Mouse (Mus musculus): Measurements from ENCODE around the gene Msl1. TPM values are rescaled to one million over a fixed set of nuclear protein-coding genes. Genes with fewer than 3 reads are reported as not detected.
A peak's percentile ranks its signal among the peaks of the same experiment; 100 is the strongest.

The Msl1 gene
- polyA plus RNA-seq (2014; fragmentation: Nextera tagmentation; extraction: Ambion mirVana) = 25.0 and 28.0 TPM in 2 replicates

DNA sequence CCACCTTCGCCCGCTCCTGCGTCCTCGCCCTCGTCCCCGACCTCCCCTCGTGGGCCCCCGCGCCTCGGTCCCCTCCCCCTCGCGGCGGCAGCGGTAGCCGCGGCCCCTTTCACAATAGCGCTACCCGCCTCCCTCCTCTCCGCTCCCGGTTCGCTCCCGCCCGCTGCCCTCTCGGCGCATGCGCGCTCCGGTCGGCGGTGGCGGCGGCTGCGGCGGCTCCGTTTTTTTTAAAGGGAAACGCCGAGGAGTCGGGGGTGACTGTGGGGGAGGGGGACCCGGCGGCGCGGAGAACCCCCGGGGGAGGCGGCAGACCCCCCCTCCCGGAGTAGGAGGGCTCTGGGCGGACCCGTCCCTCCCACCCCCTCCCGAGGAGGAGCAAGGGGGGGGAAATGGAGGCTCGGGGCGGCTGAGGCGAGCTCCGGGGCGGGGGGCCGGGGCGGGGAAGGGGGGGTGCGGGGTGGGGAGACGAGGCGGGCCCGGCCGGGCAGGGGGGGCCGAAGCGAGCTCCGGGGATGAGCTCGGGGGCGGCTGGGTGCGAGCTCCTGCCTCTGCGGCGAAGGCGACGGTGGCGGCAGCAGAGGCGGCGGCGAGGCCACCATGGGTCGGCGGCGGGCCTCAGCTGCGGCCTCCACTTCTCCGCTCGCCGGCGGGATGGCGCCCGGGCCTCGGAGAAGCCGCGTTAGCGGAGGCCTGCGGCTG is at the start of gene Msl1:
Msl1 (plus strand) TSS at position 502 of the 699 bp plus-strand sequence.
- Histone ChIP-seq H3K9ac (ENCODE audit: low read depth, low read length) (peak within 1 kb of the TSS; percentile 100), H3K4me3 (ENCODE audit: low read depth, low read length) (peak within 1 kb of the TSS; percentile 100), H3K27me3 (ENCODE audit: control insufficient read depth, insufficient read depth, low read length) (no peaks in the 10 kb centered on the region), H3K4me2 (replicated peaks; ENCODE audit: low read depth, low read length) (peak within 1 kb of the TSS; percentile 84), H3K27ac (ENCODE audit: low read depth, low read length) (peak within 1 kb of the TSS; percentile 100), H3K4me1 (replicated peaks; ENCODE audit: control insufficient read depth, insufficient read depth, low read length) (peaks cover 13% of the 10 kb centered on the region), H3K36me3 (ENCODE audit: control insufficient read depth, insufficient read depth, low read length) (no peaks in the 10 kb centered on the region), H3K9me3 (ENCODE audit: control insufficient read depth, low read length) (no peaks in the 10 kb centered on the region)
- WGBS = 0% methylated on average over 21 of the region's 89 CpGs
- peak; percentile 64 for ATAC-seq (ENCODE audit: low FRiP score)
- peak; percentile 91 for DNase-seq (ENCODE audit: low spot score)

DNA sequence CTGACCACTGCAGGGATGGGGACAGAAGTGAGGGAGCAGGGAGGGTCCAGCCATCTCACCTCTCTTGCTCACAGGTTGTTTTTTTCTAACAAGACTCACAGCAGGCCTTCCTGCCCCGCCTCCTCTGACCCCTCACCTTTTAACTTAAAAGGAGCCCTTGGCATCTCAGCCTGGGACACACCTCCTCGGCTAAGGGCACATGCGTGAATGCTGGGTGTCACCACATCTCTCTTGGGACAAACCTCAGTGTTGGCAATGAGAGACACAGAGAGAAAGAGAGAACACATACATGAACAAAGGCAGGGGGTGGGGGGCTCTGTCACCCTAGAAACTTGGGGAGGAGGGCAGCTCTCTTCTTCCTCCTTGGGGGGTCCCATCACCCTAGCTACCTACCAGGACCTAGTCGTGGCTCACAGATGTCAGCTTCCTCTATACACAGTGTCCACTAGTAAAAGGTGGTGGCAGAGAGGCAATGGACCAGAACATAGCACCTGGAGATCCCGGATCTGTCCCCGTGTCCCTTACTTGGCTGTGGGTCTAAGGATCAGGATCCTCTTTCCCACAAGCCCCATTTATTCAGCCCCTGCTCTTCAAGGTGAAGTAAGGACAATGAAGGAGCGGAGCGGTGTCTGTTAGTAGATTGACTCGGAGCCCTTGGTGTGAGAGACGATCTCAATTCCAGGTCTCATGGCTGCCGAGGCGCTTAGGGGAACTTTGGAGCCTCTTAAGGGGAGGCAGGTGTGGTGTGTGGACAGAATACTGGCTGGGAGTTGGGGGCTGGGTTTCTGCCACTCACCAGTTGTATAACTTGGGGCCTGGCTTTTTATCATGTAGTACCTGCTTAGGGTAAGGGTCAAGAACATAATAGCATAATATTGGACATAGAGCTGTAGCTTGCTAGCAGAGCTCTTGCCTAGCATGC is 49.1 kb upstream of the Msl1 start:
- H3K27ac ChIP-seq (ENCODE audit: low read depth, low read length) = peak overlapping the region; percentile 76; the same call in 1 of the 2 replicates
- no peak for DNase-seq (ENCODE audit: low spot score)
- 48% methylated on average over 12 of the region's 12 CpGs for WGBS
- no peaks in the 10 kb centered on the region for H3K27me3 ChIP-seq (ENCODE audit: control insufficient read depth, insufficient read depth, low read length)
- no peak overlapping the region for H3K9ac ChIP-seq (ENCODE audit: low read depth, low read length)
- no peaks in the 10 kb centered on the region for H3K36me3 ChIP-seq (ENCODE audit: control insufficient read depth, insufficient read depth, low read length)
- peaks cover 58% of the 10 kb centered on the region for H3K4me1 ChIP-seq (replicated peaks; ENCODE audit: control insufficient read depth, insufficient read depth, low read length)
- no peaks in the 10 kb centered on the region for H3K9me3 ChIP-seq (ENCODE audit: control insufficient read depth, low read length)
- no peak for ATAC-seq (ENCODE audit: low FRiP score)
- H3K4me3 ChIP-seq (ENCODE audit: low read depth, low read length) = no peak overlapping the region
- H3K4me2 ChIP-seq (replicated peaks; ENCODE audit: low read depth, low read length) = no peak overlapping the region

DNA sequence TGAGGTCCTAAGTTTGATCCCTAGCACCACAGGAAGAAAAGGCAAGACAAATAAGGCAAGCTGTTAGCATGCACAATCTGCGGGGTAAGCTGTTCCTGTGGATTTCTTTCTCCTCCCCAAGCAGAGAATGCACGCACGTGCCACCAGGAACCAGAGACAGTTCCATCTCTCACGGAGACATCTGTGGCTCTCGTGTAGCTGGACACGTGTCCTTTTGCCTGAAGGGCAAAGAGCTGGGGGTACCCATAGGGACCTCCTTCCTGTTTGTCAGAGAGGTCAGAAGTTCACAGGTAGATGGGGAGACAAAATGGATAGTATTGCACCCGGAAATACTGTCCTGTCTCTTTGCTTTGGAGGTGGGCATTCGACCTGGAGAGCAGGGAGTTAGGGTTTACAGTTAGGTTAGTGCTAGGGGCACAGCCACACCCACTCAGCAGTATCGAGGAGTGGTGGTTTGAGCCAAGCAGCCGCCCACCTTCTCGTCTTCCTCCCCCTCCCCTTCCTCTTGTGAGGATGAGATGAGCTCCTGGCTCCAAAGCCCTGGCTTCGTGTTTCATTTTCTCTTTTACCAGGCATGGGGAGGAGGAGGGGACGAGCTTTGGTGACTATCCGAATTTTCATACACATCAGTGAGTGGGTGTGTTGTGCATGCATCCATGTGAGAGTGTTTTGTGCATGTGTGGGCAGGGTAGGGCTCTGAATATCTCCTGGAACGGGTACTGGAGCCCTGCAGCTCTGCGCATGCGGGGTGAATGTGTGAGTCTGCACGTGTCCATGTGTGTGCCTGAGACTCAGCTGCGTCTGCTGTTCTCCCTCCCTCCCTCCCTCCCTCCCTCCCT is 48.2 kb upstream of the Msl1 start:
- Histone ChIP-seq H3K4me2 (replicated peaks; ENCODE audit: low read depth, low read length) (peak overlapping the region; percentile 33), H3K27ac (ENCODE audit: low read depth, low read length) (peak overlapping the region; percentile 76), H3K4me3 (ENCODE audit: low read depth, low read length) (no peak overlapping the region), H3K36me3 (ENCODE audit: control insufficient read depth, insufficient read depth, low read length) (no peaks in the 10 kb centered on the region), H3K27me3 (ENCODE audit: control insufficient read depth, insufficient read depth, low read length) (no peaks in the 10 kb centered on the region), H3K9ac (ENCODE audit: low read depth, low read length) (peak overlapping the region; percentile 7; the same call in 1 of the 2 replicates), H3K4me1 (replicated peaks; ENCODE audit: control insufficient read depth, insufficient read depth, low read length) (peaks cover 64% of the 10 kb centered on the region), H3K9me3 (ENCODE audit: control insufficient read depth, low read length) (no peaks in the 10 kb centered on the region)
- peak; percentile 37; the same call in 1 of the 2 replicates for ATAC-seq (ENCODE audit: low FRiP score)
- peak; percentile 83 for DNase-seq (ENCODE audit: low spot score)
- WGBS = 9% methylated on average over 19 of the region's 19 CpGs

DNA sequence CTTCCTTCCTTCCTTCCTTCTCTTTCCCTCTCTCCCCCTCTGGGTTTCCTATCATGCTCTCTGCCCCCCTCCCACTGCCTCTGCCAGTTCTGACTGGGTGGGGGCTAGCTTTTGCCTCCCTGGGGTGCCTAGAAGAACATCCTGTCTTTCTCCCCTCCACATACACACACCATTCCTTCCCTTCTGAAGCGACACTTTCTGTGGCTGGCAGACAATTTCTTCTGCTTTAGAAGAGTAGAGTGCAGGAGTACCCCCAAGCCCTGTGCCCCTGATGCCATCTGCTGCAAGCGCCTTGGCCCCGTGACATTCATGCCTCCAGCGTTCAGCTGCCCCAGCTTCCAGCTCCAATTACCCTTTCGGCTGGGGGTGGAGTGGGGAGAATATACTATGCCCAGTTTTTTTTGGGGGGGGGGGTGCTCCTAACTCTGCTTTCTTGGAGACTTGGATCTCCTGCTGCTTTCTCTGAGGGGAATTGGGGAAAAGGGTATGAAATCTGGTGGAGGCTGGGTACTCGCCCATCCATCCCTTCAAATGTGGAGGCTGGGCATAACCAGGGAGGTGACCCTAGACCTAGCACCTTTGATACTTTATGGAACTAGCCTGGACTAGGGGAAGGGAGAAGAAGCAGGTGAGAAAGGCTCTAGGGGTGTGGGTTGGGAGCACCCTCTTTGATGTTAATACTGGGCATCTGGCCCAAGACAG is 47.4 kb upstream of the Msl1 start:
- Histone ChIP-seq H3K36me3 (ENCODE audit: control insufficient read depth, insufficient read depth, low read length) (no peaks in the 10 kb centered on the region), H3K27me3 (ENCODE audit: control insufficient read depth, insufficient read depth, low read length) (no peaks in the 10 kb centered on the region), H3K9me3 (ENCODE audit: control insufficient read depth, low read length) (no peaks in the 10 kb centered on the region), H3K4me3 (ENCODE audit: low read depth, low read length) (no peak overlapping the region), H3K4me1 (replicated peaks; ENCODE audit: control insufficient read depth, insufficient read depth, low read length) (peaks cover 64% of the 10 kb centered on the region), H3K27ac (ENCODE audit: low read depth, low read length) (peak overlapping the region; percentile 92), H3K9ac (ENCODE audit: low read depth, low read length) (peak overlapping the region; percentile 46; the same call in 1 of the 2 replicates), H3K4me2 (replicated peaks; ENCODE audit: low read depth, low read length) (peak overlapping the region; percentile 27; the same call in 1 of the 2 replicates)
- ATAC-seq (ENCODE audit: low FRiP score) (no peak), DNase-seq (ENCODE audit: low spot score) (peak; percentile 17)
- WGBS = 26% methylated on average over 6 of the region's 6 CpGs

DNA sequence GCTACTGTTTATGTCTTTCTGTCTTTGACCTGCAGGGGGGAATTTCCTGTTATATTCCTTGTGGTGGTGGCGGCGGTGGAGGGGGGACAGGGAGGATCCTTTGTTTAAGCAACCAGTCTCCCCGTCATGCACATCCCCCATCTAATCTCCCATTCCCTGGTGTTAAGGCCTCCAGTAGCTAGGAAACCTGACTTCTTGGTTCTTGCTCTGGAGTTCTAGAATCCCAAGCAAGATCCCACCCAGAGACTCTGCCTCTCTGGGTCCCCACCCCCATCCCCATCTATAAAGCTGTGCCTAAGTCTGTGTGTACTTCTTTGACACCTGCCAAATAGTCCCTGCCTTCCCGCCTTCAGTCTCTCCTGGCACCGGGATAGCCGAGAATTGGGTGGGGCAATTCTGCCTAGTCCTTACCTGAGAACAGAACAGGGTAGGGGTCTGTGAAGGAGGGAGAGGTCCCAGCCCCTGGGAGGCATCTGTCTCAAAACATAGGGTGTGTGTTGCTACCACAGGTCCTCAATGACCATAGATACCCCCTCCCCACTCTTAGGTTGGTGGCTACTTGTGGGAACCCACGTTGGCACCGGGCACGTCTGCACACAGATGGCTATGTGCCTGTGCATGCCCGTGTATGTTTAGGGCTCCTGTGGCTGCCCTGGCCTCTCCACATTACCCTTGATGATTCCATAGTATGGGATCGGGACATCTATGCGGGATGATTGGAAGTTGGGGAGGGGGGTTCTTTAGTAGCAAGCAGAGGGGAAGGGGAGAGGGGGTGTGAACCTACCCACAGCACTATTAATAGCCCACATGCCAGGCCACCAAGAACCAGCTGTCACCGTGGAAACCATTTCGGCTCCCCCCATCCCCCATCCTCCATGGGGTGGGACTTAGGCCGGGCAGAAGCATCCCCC is 46.6 kb upstream of the Msl1 start:
- DNase-seq (ENCODE audit: low spot score) = peak; percentile 64
- Histone ChIP-seq H3K4me2 (replicated peaks; ENCODE audit: low read depth, low read length) (peak overlapping the region; percentile 27; the same call in 1 of the 2 replicates), H3K9me3 (ENCODE audit: control insufficient read depth, low read length) (no peaks in the 10 kb centered on the region), H3K4me3 (ENCODE audit: low read depth, low read length) (no peak overlapping the region), H3K36me3 (ENCODE audit: control insufficient read depth, insufficient read depth, low read length) (0 out of 2 replicates have a peak, but pooled peaks cover 2% of the 10 kb centered on the region), H3K9ac (ENCODE audit: low read depth, low read length) (peak overlapping the region; percentile 59; the same call in 1 of the 2 replicates), H3K27me3 (ENCODE audit: control insufficient read depth, insufficient read depth, low read length) (no peaks in the 10 kb centered on the region), H3K27ac (ENCODE audit: low read depth, low read length) (peak overlapping the region; percentile 92), H3K4me1 (replicated peaks; ENCODE audit: control insufficient read depth, insufficient read depth, low read length) (peaks cover 59% of the 10 kb centered on the region)
- WGBS = 28% methylated on average over 15 of the region's 15 CpGs
- peak; percentile 41; the same call in 1 of the 2 replicates for ATAC-seq (ENCODE audit: low FRiP score)

DNA sequence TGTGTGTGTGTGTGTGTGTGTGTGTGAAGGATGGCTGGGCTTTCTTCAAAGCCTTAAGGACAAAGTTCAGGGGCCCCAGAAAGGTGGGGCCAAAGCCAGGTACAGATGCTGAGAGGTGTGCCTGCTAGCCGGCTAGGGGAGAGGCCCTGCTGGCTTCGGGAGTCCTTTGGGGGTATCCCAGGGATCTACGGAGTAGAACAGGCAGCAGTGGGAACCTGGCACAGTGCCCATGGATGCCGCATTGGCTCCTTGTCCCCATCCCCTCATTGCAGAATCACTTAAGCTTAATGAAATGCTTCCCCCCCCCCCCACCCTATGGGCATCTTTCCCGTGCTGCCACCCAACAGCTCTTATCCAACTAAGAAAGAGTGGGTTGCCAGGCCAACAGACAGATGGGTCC is 45.6 kb upstream of the Msl1 start:
- Histone ChIP-seq H3K4me3 (ENCODE audit: low read depth, low read length) (no peak overlapping the region), H3K4me2 (replicated peaks; ENCODE audit: low read depth, low read length) (0 out of 2 replicates have a peak overlapping the region, but pooled peaks have one; percentile 6), H3K9ac (ENCODE audit: low read depth, low read length) (peak overlapping the region; percentile 59), H3K27me3 (ENCODE audit: control insufficient read depth, insufficient read depth, low read length) (no peaks in the 10 kb centered on the region), H3K4me1 (replicated peaks; ENCODE audit: control insufficient read depth, insufficient read depth, low read length) (peaks cover 57% of the 10 kb centered on the region), H3K9me3 (ENCODE audit: control insufficient read depth, low read length) (no peaks in the 10 kb centered on the region), H3K27ac (ENCODE audit: low read depth, low read length) (peak overlapping the region; percentile 92), H3K36me3 (ENCODE audit: control insufficient read depth, insufficient read depth, low read length) (0 out of 2 replicates have a peak, but pooled peaks cover 3% of the 10 kb centered on the region)
- ATAC-seq (ENCODE audit: low FRiP score) = no peak
- 39% methylated on average over 5 of the region's 5 CpGs for WGBS
- no peak for DNase-seq (ENCODE audit: low spot score)

All from hindbrain, embryonic 11.5 days (tissue).